Mouse (Mus musculus): ENCODE data around the gene Rbp7.

Gene Rbp7

DNA sequence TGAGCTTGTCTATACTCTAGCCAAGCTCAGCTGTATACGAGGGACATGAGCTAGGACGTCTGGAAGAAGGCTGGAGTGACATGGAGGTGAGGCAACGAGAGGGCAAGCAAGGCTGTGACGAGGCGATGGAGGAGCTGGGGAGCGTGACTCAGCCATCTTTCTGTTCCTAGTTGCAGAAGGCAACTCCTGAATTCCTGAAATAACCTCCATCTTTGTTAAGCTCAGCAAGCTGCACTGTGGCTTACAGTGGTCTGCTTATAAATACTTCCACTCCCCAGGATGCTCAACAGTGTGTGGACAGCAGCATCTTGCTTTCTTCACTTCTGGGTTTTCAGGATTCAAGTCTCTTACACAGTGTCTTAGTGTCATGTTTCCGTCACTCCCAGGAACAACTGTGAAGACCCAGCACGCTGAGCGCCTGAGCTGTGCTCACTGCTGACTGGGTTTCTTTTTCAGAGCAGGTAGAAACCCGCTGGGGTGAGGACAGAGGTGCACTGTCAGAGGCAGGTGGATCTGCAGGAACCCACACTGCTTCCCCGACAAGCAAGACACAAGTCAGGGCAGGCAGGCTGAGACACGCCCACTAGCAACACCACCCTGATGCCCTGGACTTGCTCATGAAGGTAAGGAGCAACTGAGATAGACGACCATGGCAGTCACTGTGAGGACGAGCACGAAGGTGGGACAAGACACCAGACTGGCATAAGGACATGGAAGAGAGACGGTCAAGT lies 48.9 kb downstream of the Rbp7 start:
- DNase-seq = no peak

DNA sequence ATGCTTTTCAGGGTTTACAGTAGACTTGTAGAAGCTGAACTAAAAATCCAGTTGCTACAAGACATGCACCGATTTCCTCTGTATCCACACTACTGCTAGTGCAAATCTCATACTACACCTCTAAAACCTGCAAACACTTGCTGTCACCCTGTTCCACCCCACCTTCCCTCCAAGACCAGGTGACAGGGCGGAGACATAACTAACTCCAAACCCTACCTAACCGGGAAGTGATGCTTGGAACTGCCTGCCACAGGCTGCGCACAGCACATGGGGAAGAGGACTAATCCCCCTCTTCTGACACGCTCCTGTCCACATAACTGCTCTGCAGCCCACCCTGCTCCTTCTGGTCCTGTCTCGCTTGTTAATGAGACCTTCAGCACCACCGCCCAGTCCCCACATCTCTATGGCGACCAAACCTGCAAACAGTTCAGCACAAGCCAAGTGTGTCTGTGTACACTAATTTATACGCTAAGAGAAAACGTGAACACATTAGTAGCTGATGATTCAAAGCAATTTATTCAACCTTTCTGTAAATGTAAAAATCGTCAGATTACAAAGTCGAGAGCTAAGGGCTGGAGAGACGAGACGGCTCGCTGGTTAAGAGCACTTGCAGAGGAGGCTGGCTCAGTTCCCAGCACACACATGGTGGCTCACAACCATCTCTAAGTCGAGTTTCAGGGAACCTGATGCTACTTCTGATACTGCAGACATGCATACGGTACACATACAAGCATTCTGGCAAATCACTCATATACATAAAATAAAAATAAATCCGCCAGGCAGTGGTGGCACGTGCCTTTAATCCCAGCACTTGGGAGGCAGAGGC lies 49.9 kb downstream of the Rbp7 start:
- DNase-seq = no peak

DNA sequence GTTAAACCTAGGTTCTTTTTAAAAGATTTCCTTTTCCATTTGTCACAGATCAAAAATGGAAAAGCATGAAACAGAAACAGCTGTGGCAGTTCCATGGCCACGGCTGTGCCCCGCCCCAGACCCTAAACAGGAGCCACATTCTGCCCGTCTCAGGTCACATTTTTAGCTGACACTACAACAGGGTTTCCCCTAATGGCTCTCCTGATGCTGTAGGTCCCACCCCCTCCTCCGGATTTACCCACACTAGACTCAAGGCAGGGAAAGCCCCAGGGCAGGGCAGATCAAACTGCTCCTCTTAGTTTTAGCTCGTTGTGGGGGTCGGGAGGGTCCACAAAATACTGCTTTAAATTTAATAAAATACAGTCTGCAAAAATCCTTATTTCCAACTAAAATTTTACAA lies 51.7 kb downstream of the Rbp7 start:
- no peak for DNase-seq

DNA sequence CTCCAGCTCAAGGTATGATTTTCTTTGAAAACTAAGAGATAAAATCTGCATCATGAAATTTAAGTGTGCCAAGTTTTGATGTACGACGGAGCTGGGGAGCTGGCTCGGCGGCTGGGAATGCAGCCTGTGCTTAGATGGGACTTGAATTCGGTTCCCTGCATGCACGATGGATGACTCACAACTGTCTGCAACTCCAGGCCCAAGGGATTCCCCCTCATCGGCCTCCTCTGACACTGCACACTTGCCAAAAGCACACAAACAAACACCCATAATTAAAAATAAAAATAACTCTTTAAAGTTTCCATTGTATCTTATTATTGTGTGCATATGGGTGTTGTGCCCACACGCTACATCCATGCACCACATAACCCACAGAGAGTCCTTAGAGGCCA lies 53.2 kb downstream of the Rbp7 start:
- DNase-seq = no peak

DNA sequence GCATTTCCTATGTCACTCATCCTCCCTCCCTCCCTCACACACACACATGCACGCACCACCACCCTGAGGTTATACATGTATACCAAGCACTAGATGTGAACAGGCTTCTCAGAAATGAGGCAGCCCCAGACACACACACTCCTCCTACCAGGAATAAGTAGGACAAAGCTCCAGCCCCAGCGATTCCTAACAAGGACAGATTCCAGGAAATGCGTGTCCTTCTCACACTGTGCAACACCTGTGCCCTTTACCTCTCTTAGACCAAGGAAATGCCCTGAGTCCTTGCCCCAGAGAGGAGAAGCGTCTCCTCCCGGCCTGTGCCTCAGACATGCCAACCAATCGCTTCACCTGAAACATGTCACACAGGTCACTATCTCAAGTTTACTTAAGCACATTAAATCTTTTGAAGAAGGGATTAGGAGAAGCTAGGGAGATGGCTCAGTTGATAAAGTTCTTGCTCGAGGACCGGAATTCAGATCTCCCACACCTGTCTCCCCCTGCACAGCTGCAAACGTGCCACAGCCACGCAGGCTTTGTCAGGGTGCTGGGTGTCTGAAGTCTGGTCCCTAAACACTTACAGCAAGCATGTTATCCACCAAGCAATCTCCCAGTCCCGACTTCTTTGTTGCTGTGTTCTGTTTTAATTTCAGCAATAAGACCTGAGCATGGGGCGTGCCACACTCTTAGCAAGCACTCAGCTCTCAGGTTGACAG lies 53.7 kb downstream of the Rbp7 start:
- DNase-seq = peak; percentile 57

Measured in thymus, postnatal 14 days (tissue).